ENCODE assay signal across 15 mouse cellular contexts in the genomic region with DNA sequence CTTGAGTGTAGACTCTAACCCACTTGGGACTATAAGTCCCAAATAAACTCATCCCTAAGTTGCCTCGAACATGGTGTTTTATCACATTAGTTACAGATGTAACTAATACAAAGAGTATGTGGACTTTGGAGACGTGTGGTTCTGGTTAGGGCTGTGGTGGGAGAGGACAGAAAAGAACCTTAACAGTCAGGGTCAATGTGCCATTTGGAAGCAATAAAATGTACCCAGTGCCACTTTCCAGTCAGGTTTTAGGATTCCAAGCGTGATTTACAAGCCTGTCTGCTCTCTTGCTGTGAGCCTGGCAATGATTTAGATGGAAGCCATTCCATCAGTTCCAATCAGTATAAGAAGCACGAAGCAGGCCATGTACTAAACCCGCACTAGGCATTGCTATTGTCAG.
"Had no signal": no experiment of that assay in that cellular context is flagged by ENCODE, and none has a peak within 500 bp of the region (broad histone marks: within the 10 kb centered on the region; RNA-seq: fewer than 3 reads in every experiment).

No protein-coding gene starts in this region.

- H3K27me3 ChIP-seq: kidney, embryonic 15.5 days; liver, embryonic 15.5 days; neural tube, embryonic 12.5 days had no signal

- H3K4me3 ChIP-seq: kidney, embryonic 15.5 days; liver, embryonic 15.5 days; midbrain, embryonic 10.5 days; neural tube, embryonic 12.5 days had no signal

- DNase-seq: kidney, adult 11 months; kidney, postnatal 14 days; left cerebral cortex, postnatal 4 days; lung, adult 2 months; lung, postnatal 36 days; midbrain, embryonic 14.5 days; right cerebral cortex, adult 18-20 months; right cerebral cortex, postnatal 25 days; thymus, adult 18-20 months; thymus, postnatal 14 days had no signal

- H3K4me2 ChIP-seq: kidney, embryonic 15.5 days; liver, embryonic 11.5 days; liver, embryonic 15.5 days; neural tube, embryonic 12.5 days had no signal

- H3K4me1 ChIP-seq: kidney, embryonic 15.5 days; liver, embryonic 15.5 days; midbrain, embryonic 10.5 days; neural tube, embryonic 12.5 days had no signal

- H3K36me3 ChIP-seq: kidney, embryonic 15.5 days; liver, embryonic 15.5 days; midbrain, embryonic 10.5 days; neural tube, embryonic 12.5 days had no signal

- H3K9ac ChIP-seq: kidney, embryonic 15.5 days; liver, embryonic 15.5 days; neural tube, embryonic 12.5 days had no signal

- H3K27ac ChIP-seq: kidney, embryonic 15.5 days; liver, embryonic 15.5 days; midbrain, embryonic 10.5 days; neural tube, embryonic 12.5 days had no signal

- H3K9me3 ChIP-seq: kidney, embryonic 15.5 days; liver, embryonic 15.5 days; midbrain, embryonic 10.5 days; neural tube, embryonic 12.5 days had no signal
